Mouse (Mus musculus) spleen, adult 18-20 months (tissue): ENCODE results near the gene Cd38.

ENCODE experiments used
- DNase-seq, 2 experiments: peaks; one replicate each; pipeline ENCODE4 v3.0.0; 2022; ENCODE audit warnings: mixed read lengths in 2 of 2

The Cd38 gene

DNA sequence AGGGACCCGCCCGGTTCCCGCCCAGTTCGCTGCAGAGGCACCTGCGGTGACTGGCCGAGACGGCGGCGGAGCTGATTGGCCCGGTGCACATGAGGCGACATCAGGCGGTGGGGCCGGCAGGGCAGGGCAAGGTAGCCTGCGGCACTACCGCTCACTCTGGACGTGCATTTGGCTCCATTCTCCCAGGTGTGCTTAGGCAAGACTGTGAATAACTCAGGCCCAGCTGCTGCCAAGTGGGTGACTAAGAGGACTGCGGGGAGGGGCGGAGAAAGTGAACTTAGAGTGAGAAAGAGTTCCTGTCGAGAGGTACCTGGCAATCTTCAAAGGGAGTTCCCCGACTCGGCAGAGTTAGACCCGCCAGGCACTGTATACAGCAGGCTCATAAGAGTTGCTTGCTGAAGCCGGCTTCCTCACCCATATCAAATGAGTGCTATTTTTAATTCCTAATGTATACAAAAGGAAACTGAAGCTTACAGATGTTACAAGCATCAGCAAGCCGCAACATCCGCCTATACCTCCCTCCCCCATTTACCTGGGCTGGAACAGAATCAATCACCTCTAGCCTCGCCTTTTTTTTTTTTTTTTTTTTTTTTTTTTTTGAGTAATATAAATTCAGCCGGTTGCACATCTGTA, 79.9 kb downstream of the Cd38 start:
- peak; percentile 75 to 79 for DNase-seq

DNA sequence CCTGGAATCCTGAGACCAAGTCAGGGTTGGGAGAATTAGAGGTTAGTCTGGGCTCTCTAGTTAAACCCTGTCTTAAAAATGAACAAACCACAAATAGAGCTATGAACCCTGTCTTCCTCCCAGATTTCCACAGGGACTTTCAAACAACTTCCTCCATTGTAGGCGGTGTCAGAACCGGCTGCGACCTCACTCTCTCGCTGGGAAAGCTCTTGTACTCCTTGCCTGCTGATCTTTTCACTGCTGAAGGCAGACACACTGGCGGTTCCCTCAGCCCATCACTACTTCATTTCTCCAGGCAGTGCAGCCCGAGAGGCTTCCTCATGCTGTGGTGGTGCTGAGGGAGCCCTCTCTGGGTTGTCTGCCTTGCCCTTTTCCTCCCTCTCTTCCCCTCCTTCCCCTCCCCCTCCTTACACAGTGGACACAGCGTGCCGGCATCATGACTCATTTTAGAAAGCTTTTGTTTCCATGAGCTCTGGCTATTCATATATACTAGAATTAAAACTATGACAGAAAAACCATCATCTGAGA, 80.5 kb downstream of the Cd38 start:
- peak; percentile 39 to 43 for DNase-seq

DNA sequence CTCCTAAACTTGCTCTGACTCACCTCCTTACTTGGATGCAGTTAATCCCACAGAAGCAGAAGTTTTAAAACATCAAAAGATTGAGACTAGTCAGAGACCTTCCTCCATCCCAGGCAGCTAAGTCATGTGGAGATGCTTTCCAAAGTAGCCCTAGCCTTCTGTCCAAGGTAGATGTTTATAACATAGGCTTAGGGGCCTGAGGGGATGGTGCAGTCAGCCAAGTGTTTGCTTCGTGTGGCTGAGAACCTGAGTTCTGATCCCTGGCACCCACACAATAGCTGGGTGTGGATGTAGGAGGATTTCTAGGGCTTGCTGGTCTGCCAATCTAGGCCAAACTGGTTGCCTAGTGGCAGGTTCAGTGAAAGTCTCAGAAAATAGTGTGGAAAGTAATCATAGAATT, 84.9 kb downstream of the Cd38 start:
- no peak for DNase-seq

DNA sequence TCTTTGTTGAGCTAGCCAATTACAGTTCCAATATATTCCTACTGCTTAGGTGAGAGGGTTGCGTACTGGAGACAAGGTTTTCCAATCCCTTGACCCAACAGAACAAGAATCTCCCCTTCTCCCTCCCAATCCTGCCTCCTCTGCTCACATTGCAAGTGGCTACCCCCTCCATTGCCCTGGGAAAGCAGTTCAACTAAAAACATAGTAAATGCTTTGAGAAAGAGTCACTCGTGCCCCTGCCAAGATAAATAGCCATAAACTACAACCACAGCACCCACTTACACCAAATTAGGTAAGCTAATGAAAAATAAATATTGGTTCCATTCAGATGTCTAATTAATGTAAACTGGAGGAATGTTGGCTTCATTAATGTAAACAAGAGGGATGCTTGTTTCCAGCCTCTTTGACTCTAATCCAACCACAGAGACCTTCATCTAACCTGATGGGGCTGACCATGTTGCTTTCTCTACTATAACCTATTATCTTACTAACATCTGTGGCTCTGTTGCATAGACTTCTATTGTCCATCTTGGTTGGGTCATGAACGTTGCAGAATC, 91.6 kb downstream of the Cd38 start:
- no peak for DNase-seq

DNA sequence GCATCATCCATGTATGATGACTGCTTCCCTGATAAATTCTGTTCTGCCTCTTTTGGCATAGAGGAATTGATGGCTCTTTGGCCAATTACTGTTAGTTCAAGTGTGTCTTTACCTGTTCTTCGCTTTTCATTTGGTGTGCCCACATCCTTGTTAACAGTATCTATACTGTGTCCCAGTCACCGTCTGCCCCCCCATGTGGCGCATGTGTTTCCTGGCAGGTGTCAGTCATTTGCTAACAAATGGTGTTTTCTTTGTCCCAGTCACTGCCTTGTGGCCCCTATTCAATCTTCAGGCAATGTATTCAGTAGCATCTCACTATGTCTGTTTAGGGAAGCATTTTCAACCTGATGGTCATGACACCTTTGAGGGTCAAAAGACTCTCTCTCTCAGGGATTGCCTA, 92.7 kb downstream of the Cd38 start:
- no peak for DNase-seq
